Mouse (Mus musculus) cerebellum, adult 2 months (tissue): Measurements from ENCODE around the gene Mrpl53. TPM values are rescaled to one million over a fixed set of nuclear protein-coding genes. Genes with fewer than 3 reads are reported as not detected.

Source experiments
- DNase-seq, 2 experiments: peaks; one replicate each; pipeline ENCODE4 v3.0.0; 2021
- H3K27ac ChIP-seq: fragments of 200-500 bp; 2 replicates; pipeline ENCODE4 v1.5.1; 2012; ENCODE audit warnings: low read length, control low read depth, inconsistent platforms; ENCODE audit not compliant: insufficient read depth
- H3K27me3 ChIP-seq: fragments of 200-500 bp; 2 replicates; pipeline ENCODE4 v1.6.1; 2012; ENCODE audit warnings: inconsistent platforms, mild to moderate bottlenecking, low read length, moderate library complexity; ENCODE audit not compliant: control insufficient read depth, insufficient read depth
- H3K4me1 ChIP-seq: fragments of 200-500 bp; 2 replicates; pipeline ENCODE4 v1.6.1; 2011; ENCODE audit warnings: low read length; ENCODE audit not compliant: control insufficient read depth, insufficient read depth
- H3K4me3 ChIP-seq: fragments of 200-500 bp; replicated peaks from 2 replicates; pipeline ENCODE3; 2011; ENCODE audit warnings: mild to moderate bottlenecking, low read depth, low read length, control low read depth; ENCODE audit not compliant: insufficient read depth
- CTCF ChIP-seq: fragments of 200-500 bp; IDR thresholded peaks from 2 replicates; pipeline ENCODE4 v1.5.1; 2011; ENCODE audit warnings: low read depth, mild to moderate bottlenecking, control low read depth, low read length, moderate library complexity, borderline replicate concordance; ENCODE audit not compliant: insufficient read depth
- POLR2A ChIP-seq: fragments of 200-500 bp; IDR thresholded peaks from 2 replicates; pipeline ENCODE4 v1.6.1; 2011; ENCODE audit warnings: low read length, control low read depth, borderline replicate concordance; ENCODE audit not compliant: insufficient read depth
- WGBS: fragments of 180-500 bp; shearing (Covaris S2); methylation state at CpG from one replicate; pipeline ENCODE4 v1.1.7; 2018; 5-methylcytosine and 5-hydroxymethylcytosine counted together
- polyA plus RNA-seq: library from polyadenylated mRNA; depleted of rRNA; stranded (reverse); fragments of >200 nt; gene quantifications from 2 replicates; pipeline ENCODE4 v1.2.3, GENCODE M21; 2012

The Mrpl53 gene
- polyA plus RNA-seq, 1 experiment = 109 TPM

GRCm38 (mm10) chr6:83084477-83084876 is 24.4 kb upstream of the Mrpl53 start:
- TF ChIP-seq CTCF (no peak), POLR2A (no peak)
- H3K27ac ChIP-seq = no peak overlapping the region
- H3K4me1 ChIP-seq = peaks cover 7% of the 10 kb centered on the region; the same call in 1 of the 2 replicates
- H3K27me3 ChIP-seq = no peaks in the 10 kb centered on the region; the same call in 1 of the 2 replicates
- WGBS = 6% methylated on average over 6 of the region's 6 CpGs
- H3K4me3 ChIP-seq = no peak overlapping the region
- DNase-seq = no peak

- WGBS = 3% methylated on average over 42 of the region's 42 CpGs
- no peak for DNase-seq
- TF ChIP-seq POLR2A (no peak), CTCF (no peak)
- Histone ChIP-seq H3K4me1 (no peaks in the 10 kb centered on the region), H3K4me3 (no peak within 1 kb of the TSS), H3K27ac (no peak within 1 kb of the TSS), H3K27me3 (no peaks in the 10 kb centered on the region; the same call in 1 of the 2 replicates)
Measured at GRCm38 (mm10) chr6:83086121-83087035, 22.5 kb upstream of the Mrpl53 start, which contains the start of gene Lbx2. Lbx2 (plus strand) TSS chr6:83086367.

- 2% methylated on average over 47 of the region's 47 CpGs for WGBS
- TF ChIP-seq POLR2A = no peak
- no peak for TF ChIP-seq CTCF
- no peaks in the 10 kb centered on the region; the same call in 1 of the 2 replicates for H3K27me3 ChIP-seq
- no peaks in the 10 kb centered on the region for H3K4me1 ChIP-seq
- H3K4me3 ChIP-seq = no peak overlapping the region
- H3K27ac ChIP-seq = no peak overlapping the region
- DNase-seq = no peak
Measured at GRCm38 (mm10) chr6:83087205-83087925, 21.5 kb upstream of the Mrpl53 start.

GRCm38 (mm10) chr6:83087926-83088260 is 20.9 kb upstream of the Mrpl53 start:
- no peak overlapping the region for H3K4me3 ChIP-seq

GRCm38 (mm10) chr6:83092416-83093127 is 16.3 kb upstream of the Mrpl53 start:
- WGBS = 32% methylated on average over 6 of the region's 6 CpGs
- no peak for DNase-seq
- H3K27me3 ChIP-seq = no peaks in the 10 kb centered on the region; the same call in 1 of the 2 replicates
- H3K4me3 ChIP-seq = no peak overlapping the region
- no peak overlapping the region for H3K27ac ChIP-seq
- H3K4me1 ChIP-seq = no peaks in the 10 kb centered on the region
- TF ChIP-seq CTCF = no peak
- no peak for TF ChIP-seq POLR2A

More at GRCm38 (mm10) chr6:83087926-83088260, 20.9 kb upstream of the Mrpl53 start:
- no peak for DNase-seq
- WGBS = 7% methylated on average over 9 of the region's 9 CpGs
- TF ChIP-seq POLR2A = no peak
- no peak for TF ChIP-seq CTCF
- H3K4me1 ChIP-seq = no peaks in the 10 kb centered on the region
- H3K27ac ChIP-seq = no peak overlapping the region
- no peaks in the 10 kb centered on the region; the same call in 1 of the 2 replicates for H3K27me3 ChIP-seq

- WGBS = 42% methylated on average over 6 of the region's 6 CpGs
- Histone ChIP-seq H3K4me3 (no peak overlapping the region), H3K4me1 (no peaks in the 10 kb centered on the region), H3K27ac (no peak overlapping the region), H3K27me3 (no peaks in the 10 kb centered on the region)
- no peak for DNase-seq
- no peak for TF ChIP-seq CTCF
- no peak for TF ChIP-seq POLR2A
Measured at GRCm38 (mm10) chr6:83095968-83096367, 12.9 kb upstream of the Mrpl53 start.

GRCm38 (mm10) chr6:83098411-83098810 is 10.4 kb upstream of the Mrpl53 start:
- Histone ChIP-seq H3K4me3 (no peak overlapping the region), H3K27ac (no peak overlapping the region), H3K4me1 (peaks cover 11% of the 10 kb centered on the region), H3K27me3 (no peaks in the 10 kb centered on the region)
- TF ChIP-seq CTCF (no peak), POLR2A (no peak)
- DNase-seq = no peak
- WGBS = 75% methylated on average over 2 of the region's 2 CpGs
